Mouse (Mus musculus): Measurements from ENCODE around the gene Ctnnbip1. TPM values are rescaled to one million over a fixed set of nuclear protein-coding genes. Genes with fewer than 3 reads are reported as not detected.

The Ctnnbip1 gene
- 116 and 124 TPM in 2 replicates for polyA plus RNA-seq (2015; fragmentation: Nextera tagmentation; extraction: Ambion mirVana)

DNA sequence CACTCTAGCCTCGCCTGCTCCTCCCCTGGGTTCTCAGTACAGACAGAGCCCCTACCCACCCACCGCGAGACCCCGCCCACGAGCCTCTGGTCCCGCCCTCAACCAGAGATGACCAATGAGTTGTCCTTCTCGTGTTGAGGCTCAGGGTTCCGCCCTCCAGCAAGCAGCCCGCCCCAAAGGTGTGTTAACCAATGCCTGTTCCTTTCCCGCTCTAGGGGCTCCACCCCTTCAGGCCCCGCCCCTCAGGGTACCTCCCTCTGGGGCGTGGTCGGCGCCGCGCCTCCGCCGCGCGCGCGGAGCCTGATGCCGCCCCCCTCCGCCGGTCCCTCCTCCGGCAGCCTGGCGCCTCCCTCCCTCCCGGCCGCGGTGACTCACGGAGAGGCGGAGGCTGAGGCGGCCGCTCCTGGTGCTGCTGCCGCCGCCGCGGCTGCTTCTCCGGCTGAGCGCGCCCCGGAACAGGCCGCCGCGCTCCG is at the start of gene Ctnnbip1:
Gene Ctnnbip1 (plus strand): TSS at position 369 of the 473 bp plus-strand sequence.

DNA sequence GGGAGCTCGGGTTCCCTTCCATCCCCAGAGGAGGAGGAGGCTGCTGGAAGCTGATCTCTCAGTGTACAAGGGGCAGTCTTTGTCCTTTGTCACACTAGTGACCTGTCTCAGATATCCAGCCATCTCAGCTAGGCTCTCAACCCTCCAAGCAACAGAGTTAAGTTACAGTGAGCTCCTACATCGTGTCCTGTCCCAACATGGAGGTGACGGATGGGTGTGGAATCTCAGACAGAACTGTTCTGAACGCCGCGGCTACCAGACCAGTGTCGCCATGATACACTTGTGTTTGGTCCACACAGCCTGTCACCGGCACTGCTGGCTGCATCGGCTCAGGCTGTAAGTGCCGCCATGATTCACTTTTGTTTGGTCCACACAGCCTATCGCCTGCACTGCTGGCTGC is 41.0 kb upstream of the Ctnnbip1 start, which contains the start of gene Tmem274:
Gene Tmem274 (plus strand): TSS at position 301 of the 400 bp plus-strand sequence.

DNA sequence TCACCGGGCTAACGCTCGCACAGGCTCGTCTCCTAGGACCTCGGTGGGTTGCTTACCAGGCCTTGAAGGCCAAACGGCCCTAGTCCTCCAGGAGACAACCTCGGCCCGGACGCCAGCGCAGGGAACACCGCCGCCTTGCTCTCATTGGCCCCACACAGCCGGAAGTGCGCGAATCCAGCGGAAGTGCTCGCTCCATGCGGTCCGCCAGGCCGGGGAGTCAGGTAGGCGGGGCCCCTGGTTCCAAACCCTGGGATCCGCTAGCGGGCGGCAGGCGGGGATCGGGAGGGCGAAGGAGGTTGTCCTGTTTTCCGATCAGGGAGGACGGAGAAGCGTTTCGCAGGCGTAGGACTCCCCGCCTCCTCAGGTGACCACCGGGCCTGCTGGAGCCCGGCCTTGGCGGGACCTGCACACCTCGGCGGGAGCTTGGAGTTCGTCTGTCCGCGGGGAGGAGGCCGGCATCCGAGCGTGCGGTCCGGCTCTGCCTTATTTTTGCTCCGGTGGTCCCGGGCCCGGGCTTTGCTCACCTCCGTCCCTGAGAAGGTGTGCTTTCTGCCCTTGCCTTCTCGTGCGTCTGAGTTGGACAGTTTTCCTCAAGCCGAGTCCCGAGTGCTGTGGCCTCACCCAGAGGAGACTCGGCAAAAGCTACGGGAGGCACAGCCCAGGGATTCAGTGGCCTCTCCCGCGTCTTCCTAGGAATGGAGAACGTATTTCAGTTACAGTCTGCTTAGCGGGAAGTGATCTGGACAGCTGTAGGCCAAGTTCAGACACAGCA is 32.8 kb upstream of the Ctnnbip1 start, which contains the start of the genes Nmnat1 and Lzic:
Gene Nmnat1 (minus strand): TSS at position 150 of the 772 bp plus-strand sequence.
Gene Lzic (plus strand): TSS at position 177 of the 772 bp plus-strand sequence.

GRCm38 (mm10) chr4:149586044-149586782 is 68.2 kb downstream of the Ctnnbip1 start, which contains the start of gene Clstn1:
Gene Clstn1, plus strand, starts transcription at chr4:149586468.

Small RNA genes lying within 50 kb of the gene (microRNA-seq; reads per million reads assigned to microRNA genes)
- gene Mir5616, result not detected

Other genes with a start within 250 kb of the Ctnnbip1 start
- 195 and 208 TPM in 2 replicates for gene Kif1b, start 210.5 kb upstream of the Ctnnbip1 start, polyA plus RNA-seq (2015; fragmentation: Nextera tagmentation; extraction: Ambion mirVana)
- gene Ube4b, start 91.5 kb upstream of the Ctnnbip1 start, polyA plus RNA-seq (2015; fragmentation: Nextera tagmentation; extraction: Ambion mirVana), result 41.2 and 43.1 TPM in 2 replicates
- gene Rbp7, start 63.3 kb upstream of the Ctnnbip1 start, polyA plus RNA-seq (2015; fragmentation: Nextera tagmentation; extraction: Ambion mirVana), result 0.36 TPM in 1 of 2 replicates, not detected in the other
- gene Tmem274, start 40.9 kb upstream of the Ctnnbip1 start, polyA plus RNA-seq (2015; fragmentation: Nextera tagmentation; extraction: Ambion mirVana), result not detected in 2 replicates
- 6.0 and 6.3 TPM in 2 replicates for gene Nmnat1, start 33.0 kb upstream of the Ctnnbip1 start, polyA plus RNA-seq (2015; fragmentation: Nextera tagmentation; extraction: Ambion mirVana)
- gene Lzic, start 33.0 kb upstream of the Ctnnbip1 start, polyA plus RNA-seq (2015; fragmentation: Nextera tagmentation; extraction: Ambion mirVana), result 27.7 and 33.7 TPM in 2 replicates
- gene Clstn1, start 68.2 kb downstream of the Ctnnbip1 start, polyA plus RNA-seq (2015; fragmentation: Nextera tagmentation; extraction: Ambion mirVana), result 228 and 232 TPM in 2 replicates
- 10.8 and 12.0 TPM in 2 replicates for gene Pik3cd, start 184.3 kb downstream of the Ctnnbip1 start, polyA plus RNA-seq (2015; fragmentation: Nextera tagmentation; extraction: Ambion mirVana)
- 40.6 and 45.4 TPM in 2 replicates for gene Tmem201, start 219.8 kb downstream of the Ctnnbip1 start, polyA plus RNA-seq (2015; fragmentation: Nextera tagmentation; extraction: Ambion mirVana)